Mouse (Mus musculus): ENCODE data around the gene Taok3. TPM values are rescaled to one million over a fixed set of nuclear protein-coding genes. Genes with fewer than 3 reads are reported as not detected.

Gene Taok3
- polyA plus RNA-seq, 1 experiment from 2014 or later = 61.7 TPM

GRCm38 (mm10) chr5:117115193-117115767 is 4.6 kb upstream of the Taok3 start:
- Histone ChIP-seq H3K36me3 (ENCODE audit: control insufficient read depth, insufficient read depth, low read length) (0 out of 2 replicates have a peak, but pooled peaks cover 3% of the 10 kb centered on the region), H3K9ac (ENCODE audit: low read depth, low read length) (peak overlapping the region; percentile 91), H3K4me2 (ENCODE audit: low read length) (peak overlapping the region; percentile 98), H3K27me3 (replicated peaks; ENCODE audit: control insufficient read depth, insufficient read depth, low read length) (no peaks in the 10 kb centered on the region), H3K27ac (ENCODE audit: low read depth, low read length) (peak overlapping the region; percentile 94), H3K4me3 (ENCODE audit: low read length) (peak overlapping the region; percentile 95), H3K9me3 (ENCODE audit: control insufficient read depth, low read length) (no peaks in the 10 kb centered on the region), H3K4me1 (ENCODE audit: control insufficient read depth, insufficient read depth, low read depth, low read length) (peaks cover 14% of the 10 kb centered on the region)
- under 1% methylated on average over 40 of the region's 43 CpGs for WGBS
- ATAC-seq = peak; percentile 17

GRCm38 (mm10) chr5:117115836-117116366 is 4.0 kb upstream of the Taok3 start, which contains the start of gene Suds3:
Gene Suds3, minus strand, starts transcription at chr5:117116113.
- Histone ChIP-seq H3K4me3 (ENCODE audit: low read length) (peak within 1 kb of the TSS; percentile 95), H3K4me2 (ENCODE audit: low read length) (peak within 1 kb of the TSS; percentile 98), H3K27me3 (replicated peaks; ENCODE audit: control insufficient read depth, insufficient read depth, low read length) (no peaks in the 10 kb centered on the region), H3K27ac (ENCODE audit: low read depth, low read length) (peak within 1 kb of the TSS; percentile 94), H3K4me1 (ENCODE audit: control insufficient read depth, insufficient read depth, low read depth, low read length) (peaks cover 17% of the 10 kb centered on the region), H3K9ac (ENCODE audit: low read depth, low read length) (peak within 1 kb of the TSS; percentile 91), H3K9me3 (ENCODE audit: control insufficient read depth, low read length) (no peaks in the 10 kb centered on the region), H3K36me3 (ENCODE audit: control insufficient read depth, insufficient read depth, low read length) (0 out of 2 replicates have a peak, but pooled peaks cover 3% of the 10 kb centered on the region)
- ATAC-seq = peak; percentile 85
- under 1% methylated on average over 55 of the region's 59 CpGs for WGBS

- Histone ChIP-seq H3K4me2 (ENCODE audit: low read length) (no peak overlapping the region), H3K36me3 (ENCODE audit: control insufficient read depth, insufficient read depth, low read length) (no peaks in the 10 kb centered on the region), H3K27ac (ENCODE audit: low read depth, low read length) (no peak overlapping the region), H3K4me3 (ENCODE audit: low read length) (no peak overlapping the region), H3K9me3 (ENCODE audit: control insufficient read depth, low read length) (no peaks in the 10 kb centered on the region), H3K9ac (ENCODE audit: low read depth, low read length) (no peak overlapping the region), H3K4me1 (ENCODE audit: control insufficient read depth, insufficient read depth, low read depth, low read length) (peaks cover 24% of the 10 kb centered on the region), H3K27me3 (replicated peaks; ENCODE audit: control insufficient read depth, insufficient read depth, low read length) (no peaks in the 10 kb centered on the region)
- 73% methylated on average over 2 of the region's 2 CpGs for WGBS
- no peak for ATAC-seq
Measured at GRCm38 (mm10) chr5:117116660-117117059, 3.3 kb upstream of the Taok3 start.

GRCm38 (mm10) chr5:117117241-117117640 is 2.7 kb upstream of the Taok3 start:
- H3K27ac ChIP-seq (ENCODE audit: low read depth, low read length) = no peak overlapping the region
- 86% methylated on average over 2 of the region's 2 CpGs for WGBS

GRCm38 (mm10) chr5:117117716-117118115 is 2.2 kb upstream of the Taok3 start:
- H3K9me3 ChIP-seq (ENCODE audit: control insufficient read depth, low read length) = no peaks in the 10 kb centered on the region
- no peak for ATAC-seq
- peaks cover 24% of the 10 kb centered on the region for H3K4me1 ChIP-seq (ENCODE audit: control insufficient read depth, insufficient read depth, low read depth, low read length)
- H3K4me2 ChIP-seq (ENCODE audit: low read length) = no peak overlapping the region
- no peak overlapping the region for H3K4me3 ChIP-seq (ENCODE audit: low read length)
- H3K27ac ChIP-seq (ENCODE audit: low read depth, low read length) = no peak overlapping the region
- WGBS = 73% methylated on average over 7 of the region's 7 CpGs
- no peak overlapping the region for H3K9ac ChIP-seq (ENCODE audit: low read depth, low read length)
- no peaks in the 10 kb centered on the region for H3K36me3 ChIP-seq (ENCODE audit: control insufficient read depth, insufficient read depth, low read length)
- H3K27me3 ChIP-seq (replicated peaks; ENCODE audit: control insufficient read depth, insufficient read depth, low read length) = no peaks in the 10 kb centered on the region

More at GRCm38 (mm10) chr5:117117241-117117640, 2.7 kb upstream of the Taok3 start:
- Histone ChIP-seq H3K27me3 (replicated peaks; ENCODE audit: control insufficient read depth, insufficient read depth, low read length) (no peaks in the 10 kb centered on the region), H3K9me3 (ENCODE audit: control insufficient read depth, low read length) (no peaks in the 10 kb centered on the region), H3K4me3 (ENCODE audit: low read length) (no peak overlapping the region), H3K4me1 (ENCODE audit: control insufficient read depth, insufficient read depth, low read depth, low read length) (peaks cover 24% of the 10 kb centered on the region), H3K4me2 (ENCODE audit: low read length) (no peak overlapping the region), H3K9ac (ENCODE audit: low read depth, low read length) (no peak overlapping the region), H3K36me3 (ENCODE audit: control insufficient read depth, insufficient read depth, low read length) (no peaks in the 10 kb centered on the region)
- ATAC-seq = no peak

GRCm38 (mm10) chr5:117118220-117118619 is 1.7 kb upstream of the Taok3 start:
- ATAC-seq = no peak
- Histone ChIP-seq H3K27ac (ENCODE audit: low read depth, low read length) (no peak overlapping the region), H3K4me3 (ENCODE audit: low read length) (no peak overlapping the region), H3K4me2 (ENCODE audit: low read length) (no peak overlapping the region), H3K36me3 (ENCODE audit: control insufficient read depth, insufficient read depth, low read length) (no peaks in the 10 kb centered on the region), H3K9me3 (ENCODE audit: control insufficient read depth, low read length) (no peaks in the 10 kb centered on the region), H3K27me3 (replicated peaks; ENCODE audit: control insufficient read depth, insufficient read depth, low read length) (no peaks in the 10 kb centered on the region), H3K4me1 (ENCODE audit: control insufficient read depth, insufficient read depth, low read depth, low read length) (peaks cover 24% of the 10 kb centered on the region), H3K9ac (ENCODE audit: low read depth, low read length) (no peak overlapping the region)
- WGBS = 91% methylated on average over 2 of the region's 2 CpGs

GRCm38 (mm10) chr5:117118850-117119249 is 1.1 kb upstream of the Taok3 start:
- Histone ChIP-seq H3K9me3 (ENCODE audit: control insufficient read depth, low read length) (no peaks in the 10 kb centered on the region), H3K4me3 (ENCODE audit: low read length) (no peak overlapping the region), H3K27ac (ENCODE audit: low read depth, low read length) (no peak overlapping the region), H3K4me1 (ENCODE audit: control insufficient read depth, insufficient read depth, low read depth, low read length) (peaks cover 24% of the 10 kb centered on the region), H3K9ac (ENCODE audit: low read depth, low read length) (no peak overlapping the region), H3K36me3 (ENCODE audit: control insufficient read depth, insufficient read depth, low read length) (no peaks in the 10 kb centered on the region), H3K27me3 (replicated peaks; ENCODE audit: control insufficient read depth, insufficient read depth, low read length) (no peaks in the 10 kb centered on the region), H3K4me2 (ENCODE audit: low read length) (no peak overlapping the region)
- no peak for ATAC-seq
- 49% methylated on average over 8 of the region's 8 CpGs for WGBS

- Histone ChIP-seq H3K4me2 (ENCODE audit: low read length) (peak overlapping the region; percentile 98), H3K27ac (ENCODE audit: low read depth, low read length) (no peak overlapping the region), H3K4me1 (ENCODE audit: control insufficient read depth, insufficient read depth, low read depth, low read length) (peaks cover 13% of the 10 kb centered on the region), H3K36me3 (ENCODE audit: control insufficient read depth, insufficient read depth, low read length) (no peaks in the 10 kb centered on the region), H3K9me3 (ENCODE audit: control insufficient read depth, low read length) (no peaks in the 10 kb centered on the region), H3K9ac (ENCODE audit: low read depth, low read length) (peak overlapping the region; percentile 81), H3K4me3 (ENCODE audit: low read length) (peak overlapping the region; percentile 86), H3K27me3 (replicated peaks; ENCODE audit: control insufficient read depth, insufficient read depth, low read length) (no peaks in the 10 kb centered on the region)
- no peak for ATAC-seq
- 2% methylated on average over 40 of the region's 40 CpGs for WGBS
Measured at GRCm38 (mm10) chr5:117120489-117121466, 849 bp downstream of the Taok3 start.

- Histone ChIP-seq H3K36me3 (ENCODE audit: control insufficient read depth, insufficient read depth, low read length) (no peaks in the 10 kb centered on the region), H3K9ac (ENCODE audit: low read depth, low read length) (no peak overlapping the region), H3K4me2 (ENCODE audit: low read length) (no peak overlapping the region), H3K27me3 (replicated peaks; ENCODE audit: control insufficient read depth, insufficient read depth, low read length) (no peaks in the 10 kb centered on the region), H3K4me1 (ENCODE audit: control insufficient read depth, insufficient read depth, low read depth, low read length) (peaks cover 10% of the 10 kb centered on the region), H3K4me3 (ENCODE audit: low read length) (no peak overlapping the region), H3K27ac (ENCODE audit: low read depth, low read length) (no peak overlapping the region), H3K9me3 (ENCODE audit: control insufficient read depth, low read length) (no peaks in the 10 kb centered on the region)
- no peak for ATAC-seq
- WGBS = 3% methylated on average over 2 of the region's 2 CpGs
Measured at GRCm38 (mm10) chr5:117121657-117122056, 1.7 kb downstream of the Taok3 start.

Data from hindbrain, embryonic 16.5 days (tissue).